Mouse (Mus musculus) lung, postnatal 25 days (tissue): ENCODE data around the gene Pter.

Source experiments
- DNase-seq: peaks from one replicate; pipeline ENCODE4 v3.0.0; 2022; ENCODE audit warnings: low spot score

Pter gene

DNA sequence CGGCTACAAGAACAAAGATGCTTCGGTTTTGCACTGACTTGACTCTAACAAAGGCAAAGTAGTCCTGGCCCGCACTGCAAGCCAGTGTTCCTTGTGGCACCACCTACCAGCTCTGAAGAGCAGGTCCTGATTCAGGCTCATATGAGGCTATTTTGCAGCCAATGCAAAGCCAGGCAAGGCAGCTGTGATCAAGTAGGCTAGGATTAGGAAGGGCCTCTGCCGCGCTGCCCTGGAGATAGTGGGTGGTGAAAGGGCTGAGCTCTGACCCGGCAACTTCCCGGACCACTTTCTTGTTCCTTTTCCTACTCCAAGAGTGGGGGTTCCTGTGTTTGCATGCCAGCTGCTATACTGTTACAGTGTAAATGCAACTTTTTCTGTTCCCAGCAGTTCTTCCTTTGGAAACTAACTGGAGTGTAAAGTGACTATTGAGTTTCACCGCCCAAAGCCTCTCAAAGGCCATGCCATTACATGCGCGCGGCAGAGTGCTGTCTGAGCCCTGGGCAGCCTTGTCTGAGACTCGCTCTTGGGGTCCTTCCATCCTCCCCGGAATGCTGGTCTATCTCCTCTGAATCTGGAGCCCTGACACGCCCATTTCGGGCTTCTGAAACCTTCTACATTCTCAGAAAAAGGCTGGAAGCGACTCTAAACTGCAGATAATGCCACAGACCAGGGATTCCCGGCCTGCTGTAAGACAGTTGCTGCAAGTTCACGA, 85.6 kb downstream of the Pter start:
- no peak for DNase-seq

DNA sequence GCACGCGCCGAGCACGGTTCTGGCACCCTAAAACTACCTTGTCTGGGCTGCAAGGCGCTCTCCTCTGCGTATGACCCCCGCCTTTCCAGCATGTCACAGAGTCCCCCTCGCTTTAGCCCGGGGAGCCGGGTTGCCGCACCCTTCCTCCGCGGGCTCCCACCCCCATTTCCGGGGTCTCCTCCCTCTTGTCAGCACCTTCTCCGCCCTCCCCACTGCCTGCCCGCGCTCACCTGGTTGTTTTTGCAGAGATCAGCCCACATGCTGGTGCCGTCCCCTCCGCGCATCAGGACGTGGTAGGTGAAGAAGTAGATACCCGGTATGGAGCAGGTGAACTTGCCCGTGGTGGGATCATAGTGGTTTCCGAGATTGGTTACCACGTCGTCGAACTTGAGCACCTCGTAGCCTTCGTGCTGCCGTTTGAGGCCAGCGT, 86.2 kb downstream of the Pter start:
- DNase-seq = no peak

DNA sequence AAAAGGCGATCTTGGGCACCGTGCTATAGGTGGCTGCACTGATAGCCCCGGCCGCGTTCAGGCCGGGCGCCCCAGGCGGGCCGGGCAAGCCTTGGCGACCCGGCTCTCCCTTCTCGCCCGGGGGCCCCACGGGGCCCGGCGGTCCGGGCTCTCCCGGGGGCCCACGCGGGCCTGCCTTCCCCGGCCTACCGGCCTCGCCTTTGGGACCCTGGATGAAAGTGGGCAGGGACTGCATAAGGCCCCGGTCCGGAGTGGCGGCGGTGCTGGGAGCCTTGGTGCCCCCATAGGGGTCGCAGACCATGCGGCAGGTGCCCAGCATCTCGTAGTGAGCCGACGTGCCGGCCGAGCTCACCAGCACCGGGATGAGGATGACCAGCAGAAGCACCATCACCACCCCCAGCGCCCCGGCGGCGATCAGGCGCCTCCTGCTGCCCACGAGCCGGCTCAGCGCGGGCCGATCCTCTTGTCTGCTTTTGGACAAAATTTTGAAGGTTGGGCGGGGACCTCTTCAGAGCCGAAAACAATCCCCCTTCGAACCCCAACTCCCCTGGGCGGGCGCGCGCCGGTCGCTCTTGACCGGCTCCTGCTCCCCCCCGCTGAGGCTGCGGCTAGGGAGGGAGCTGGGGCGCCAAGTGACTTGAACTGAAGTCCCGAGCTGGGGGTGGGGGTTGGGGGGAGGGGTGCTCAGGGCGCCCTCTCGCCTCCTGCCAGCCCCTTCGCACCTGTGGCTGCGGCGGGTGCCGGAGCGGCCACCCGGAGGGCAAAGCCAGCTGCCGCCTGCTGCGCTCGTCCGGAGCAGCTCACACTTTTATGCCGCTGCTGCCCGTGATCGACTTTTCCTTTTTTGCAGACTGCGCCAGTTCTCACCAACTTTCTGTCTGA, 86.9 kb downstream of the Pter start:
- DNase-seq = no peak

DNA sequence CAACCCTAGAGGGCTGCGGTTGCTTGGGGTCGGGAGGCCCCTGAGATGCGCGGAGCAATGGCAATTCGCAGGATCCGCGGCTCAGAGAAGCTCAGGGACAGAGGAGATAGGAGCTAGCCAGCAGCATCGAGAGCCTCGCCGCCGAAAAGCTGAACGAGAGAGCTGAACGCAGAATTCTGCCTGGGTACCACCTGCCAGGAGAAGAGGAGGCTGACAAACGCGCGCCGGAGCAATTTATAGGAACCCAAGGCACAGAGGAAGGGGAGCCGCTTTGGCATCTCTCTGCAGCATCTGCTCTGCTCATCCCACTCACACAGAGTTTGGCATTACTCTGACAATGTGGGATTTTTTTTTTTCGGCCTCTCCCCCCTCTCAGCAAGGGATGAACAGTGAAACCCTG, 87.6 kb downstream of the Pter start, which contains the start of gene C1ql3:
Gene C1ql3, minus strand, starts transcription at position 335 of the 400 bp plus-strand sequence.
- DNase-seq = no peak

DNA sequence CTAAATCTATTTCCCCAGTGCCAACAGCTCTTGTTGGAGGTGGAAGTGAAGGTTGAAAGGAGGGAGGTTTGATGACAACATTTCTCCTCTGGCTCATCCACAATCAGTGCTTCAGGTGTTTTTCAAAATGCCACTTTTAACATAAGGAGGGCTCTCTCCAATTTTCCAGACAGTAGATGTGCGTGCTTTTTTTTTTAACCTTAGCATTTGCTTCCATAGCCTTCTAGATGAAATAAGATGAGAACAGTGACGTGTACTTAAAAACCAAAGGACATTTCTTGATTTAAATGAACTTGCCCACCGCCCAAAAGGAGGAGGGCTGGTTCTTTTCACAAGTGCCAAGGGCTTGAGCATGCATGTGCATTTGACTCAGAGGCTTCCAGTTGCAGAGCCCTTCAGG, 88.1 kb downstream of the Pter start:
- DNase-seq = no peak

DNA sequence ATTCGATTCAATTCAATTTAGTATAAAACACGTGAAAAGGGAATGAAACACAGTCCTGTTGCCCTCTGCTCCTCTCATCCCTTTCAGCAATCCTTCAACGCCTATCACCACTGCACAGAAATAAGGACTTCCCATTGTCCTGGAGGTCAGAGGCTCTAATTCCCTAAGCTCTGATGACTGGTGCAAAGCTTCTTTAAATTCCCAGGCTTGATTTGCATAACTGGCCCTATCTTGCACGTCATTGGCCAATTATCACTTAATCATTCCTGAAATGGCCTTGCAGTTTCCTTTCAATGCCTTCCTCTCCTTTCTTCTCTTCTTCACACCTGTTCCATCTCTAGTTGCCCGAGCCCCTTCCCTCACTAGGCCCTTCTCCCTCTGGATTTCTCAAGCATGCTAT, 94.5 kb downstream of the Pter start:
- no peak for DNase-seq

DNA sequence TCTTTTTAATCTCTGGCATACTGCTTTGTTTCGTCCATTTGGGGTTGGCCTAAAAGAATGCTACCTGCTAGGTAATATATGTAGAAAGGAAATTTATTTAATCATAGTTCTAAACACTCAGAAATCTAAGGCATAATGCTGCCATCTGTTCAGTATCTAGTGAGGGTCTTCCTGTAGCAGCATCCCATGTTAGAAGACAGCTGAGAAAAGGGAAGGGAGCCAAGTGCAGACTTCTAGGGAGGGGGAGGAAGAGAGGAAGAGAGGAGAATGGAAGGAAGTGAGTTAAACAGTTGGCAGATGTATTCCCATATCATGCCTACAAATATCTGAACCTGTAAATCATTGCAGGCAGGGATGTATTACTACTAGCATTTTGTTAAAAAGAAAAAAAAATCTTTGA, 95.0 kb downstream of the Pter start:
- DNase-seq = no peak

DNA sequence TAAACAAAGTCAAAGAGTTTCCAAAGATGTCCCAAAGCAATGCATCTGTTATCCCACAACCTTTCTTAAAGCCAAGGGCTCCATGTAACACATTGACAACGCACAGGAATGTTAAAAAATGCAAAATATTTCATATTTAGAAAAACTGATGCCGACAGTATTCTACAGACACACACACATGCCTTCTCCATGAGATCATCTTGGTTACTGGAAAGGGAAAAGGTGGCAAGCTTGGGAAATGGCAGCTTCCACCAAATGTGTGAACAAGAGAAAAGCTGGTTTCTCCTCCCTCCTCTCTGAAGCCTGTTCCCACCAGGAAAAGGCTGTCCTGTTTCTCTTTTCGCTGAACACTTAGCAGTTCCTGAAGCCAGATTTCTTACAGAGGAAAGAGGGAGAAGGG, 114.9 kb downstream of the Pter start:
- no peak for DNase-seq

DNA sequence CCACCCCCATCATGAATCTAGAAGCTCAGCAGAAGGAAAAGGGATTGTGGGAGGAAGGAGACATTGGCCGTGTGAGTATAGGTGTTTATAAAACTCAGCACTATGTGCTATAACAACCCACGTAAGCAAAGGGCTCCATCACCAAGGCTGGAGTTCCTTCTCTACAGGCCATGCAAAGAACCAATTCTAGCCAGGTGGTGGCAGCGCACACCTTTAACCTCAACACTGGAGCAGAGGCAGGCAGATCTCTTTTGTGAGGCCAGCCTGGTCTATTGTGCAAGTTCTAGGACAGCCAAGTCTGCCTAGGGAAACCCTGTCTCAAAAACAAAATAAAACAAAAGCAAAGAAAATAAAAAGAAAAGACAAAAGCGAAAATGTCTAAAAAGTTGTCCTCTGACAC, 115.9 kb downstream of the Pter start:
- no peak for DNase-seq

DNA sequence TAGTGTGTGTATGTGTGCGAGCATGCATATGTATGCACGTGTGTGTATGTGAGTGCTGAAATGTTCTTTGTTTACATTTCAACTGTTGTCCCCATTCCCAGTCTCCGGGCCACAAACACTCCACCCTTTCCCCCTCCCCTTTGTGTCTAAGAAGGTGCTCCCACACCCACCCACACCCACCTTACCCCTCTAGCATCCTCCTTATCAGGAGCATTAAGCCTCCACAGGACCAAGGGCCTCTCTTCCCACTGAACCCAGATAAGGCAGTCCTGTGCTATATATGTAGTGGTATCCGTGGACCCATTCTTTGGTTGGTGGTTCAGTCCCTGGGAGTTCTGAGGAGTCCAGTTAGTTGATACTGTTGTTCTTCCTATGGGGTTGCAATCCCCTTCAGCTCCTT, 120.7 kb downstream of the Pter start:
- no peak for DNase-seq

DNA sequence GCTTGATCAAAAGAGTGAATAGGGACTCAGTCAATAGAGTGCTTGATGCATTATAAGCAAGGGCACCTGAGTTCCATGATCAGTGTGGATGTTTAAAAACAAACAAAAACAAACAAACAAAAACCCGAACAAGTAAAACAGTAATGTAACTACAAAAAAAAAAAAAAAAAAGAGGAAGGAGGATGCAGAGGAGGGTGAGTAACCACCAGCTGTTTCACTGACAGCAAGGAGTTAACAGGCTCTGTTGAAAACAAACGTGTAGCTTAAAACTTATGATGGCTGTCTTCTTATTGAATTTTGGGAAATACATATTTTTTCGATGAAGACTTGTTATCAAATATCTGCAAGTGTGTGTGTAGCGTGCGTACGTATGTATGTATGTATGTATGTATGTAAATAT, 124.8 kb downstream of the Pter start:
- no peak for DNase-seq
